Mouse (Mus musculus) liver, embryonic 14.5 days (tissue): ENCODE measurements at regions not wholly inside any gene's neighbourhood (a gene's known extent, or its start where the extent isn't known, plus 50 kb on each side); places are given as distances from the start of the nearest gene placed in this dataset.
"Not testable (repeated sequence)": the region's sequence is repeated elsewhere in the genome, so short reads cannot be mapped to it uniquely, and the experiment has no call there.

Experiments
- CTCF ChIP-seq: IDR thresholded peaks from 2 replicates; pipeline ENCODE4 v1.5.1; 2016; ENCODE audit warnings: antibody characterized with exemption, low read depth, control low read depth
- EP300 ChIP-seq: IDR thresholded peaks from 2 replicates; pipeline ENCODE4 v1.6.1; 2016; ENCODE audit warnings: antibody characterized with exemption, low read depth

GRCm38 (mm10) chr10:33708656-33709055 lies 77.8 kb downstream of the Sult3a2 start:
- not testable (repeated sequence) for TF ChIP-seq CTCF, EP300
